Mouse (Mus musculus): ENCODE measurements around the gene Tmem151b. TPM values are rescaled to one million over a fixed set of nuclear protein-coding genes. Genes with fewer than 3 reads are reported as not detected.

The Tmem151b gene
- polyA plus RNA-seq, 1 experiment = 85.7 TPM

- Histone ChIP-seq H3K4me1 (ENCODE audit: control insufficient read depth, insufficient read depth, low read length) (peaks cover 2% of the 10 kb centered on the region; the same call in 1 of the 2 replicates), H3K4me3 (ENCODE audit: insufficient read depth, low read length) (no peak overlapping the region), H3K27ac (ENCODE audit: insufficient read depth, low read length) (no peak overlapping the region)
- TF ChIP-seq POLR2A (IDR thresholded peaks at IDR 0.05; ENCODE audit: extremely low read depth, insufficient read depth, low read length) (no peak), CTCF (IDR thresholded peaks at IDR 0.05; ENCODE audit: extremely low read depth, insufficient read depth, low read length) (no peak)
These were observed 25.8 kb upstream of the Tmem151b start for GRCm38 (mm10) chr17:45575123-45575897.

GRCm38 (mm10) chr17:45574129-45574761 is 24.8 kb upstream of the Tmem151b start:
- Histone ChIP-seq H3K4me3 (ENCODE audit: insufficient read depth, low read length) (peak overlapping the region; percentile 48), H3K4me1 (ENCODE audit: control insufficient read depth, insufficient read depth, low read length) (peaks cover 4% of the 10 kb centered on the region; the same call in 1 of the 2 replicates), H3K27ac (ENCODE audit: insufficient read depth, low read length) (peak overlapping the region; percentile 97)
- TF ChIP-seq CTCF (IDR thresholded peaks at IDR 0.05; ENCODE audit: extremely low read depth, insufficient read depth, low read length) = no peak
- TF ChIP-seq POLR2A (IDR thresholded peaks at IDR 0.05; ENCODE audit: extremely low read depth, insufficient read depth, low read length) = peak; percentile 66

DNA sequence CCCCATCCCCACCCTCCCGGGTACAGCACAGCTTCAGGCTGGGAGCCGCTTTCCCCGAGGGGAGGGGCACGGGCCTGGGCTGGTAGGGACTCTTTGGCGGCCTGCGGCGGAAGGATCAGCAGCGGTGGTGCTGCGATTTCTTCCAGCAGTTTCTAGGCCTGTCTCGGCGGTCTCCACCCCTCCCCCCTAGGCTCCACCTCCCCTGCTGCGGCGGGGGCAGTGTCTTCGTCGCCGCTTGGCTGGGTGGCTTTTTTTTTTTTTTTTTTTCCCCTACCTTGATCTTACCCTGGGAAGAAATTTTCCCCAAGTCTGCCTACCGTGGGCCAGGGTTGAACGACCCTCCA is 24.3 kb upstream of the Tmem151b start:
- TF ChIP-seq CTCF (IDR thresholded peaks at IDR 0.05; ENCODE audit: extremely low read depth, insufficient read depth, low read length) (no peak), POLR2A (IDR thresholded peaks at IDR 0.05; ENCODE audit: extremely low read depth, insufficient read depth, low read length) (peak; percentile 62; the same call in 1 of the 2 replicates)
- H3K4me1 ChIP-seq (ENCODE audit: control insufficient read depth, insufficient read depth, low read length) = peaks cover 4% of the 10 kb centered on the region; the same call in 1 of the 2 replicates
- peak overlapping the region; percentile 98 for H3K27ac ChIP-seq (ENCODE audit: insufficient read depth, low read length)
- peak overlapping the region; percentile 48 for H3K4me3 ChIP-seq (ENCODE audit: insufficient read depth, low read length)

DNA sequence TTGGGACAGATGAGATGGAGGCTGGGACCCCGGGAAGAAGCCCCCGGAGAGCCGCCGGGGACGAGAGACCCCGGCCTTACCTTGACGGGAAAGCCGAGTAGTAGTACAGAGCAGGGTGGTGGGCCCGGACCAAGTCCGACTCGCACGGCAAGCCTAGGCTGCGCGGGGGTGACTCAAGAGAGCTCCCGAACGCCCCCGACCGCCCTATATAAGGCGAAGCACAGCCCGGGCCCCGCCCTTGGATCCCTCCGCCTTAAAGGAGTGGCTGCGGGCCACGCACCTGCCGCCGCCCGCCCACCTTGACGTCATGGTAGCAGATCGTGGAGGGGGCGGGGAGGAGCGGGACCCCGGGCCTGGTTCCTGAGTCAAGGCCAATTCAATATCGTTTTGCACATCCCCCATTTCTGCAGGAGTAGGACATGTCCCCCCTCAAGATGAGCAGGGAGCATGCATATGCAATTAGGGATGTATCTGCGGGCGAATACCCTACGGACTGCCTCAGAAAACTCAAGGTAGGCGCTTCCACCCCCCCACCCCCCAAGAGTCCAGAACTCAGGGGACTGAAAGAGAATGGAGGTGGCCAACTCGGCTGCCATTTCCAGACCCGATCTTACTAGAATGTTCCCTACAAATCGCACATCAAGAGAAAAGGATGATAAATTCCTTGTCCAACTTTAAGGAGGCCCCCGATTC is 23.8 kb upstream of the Tmem151b start, which contains the start of gene Hsp90ab1:
Hsp90ab1 (minus strand) TSS at position 185 of the 693 bp plus-strand sequence.
- peak; percentile 95 for TF ChIP-seq POLR2A (IDR thresholded peaks at IDR 0.05; ENCODE audit: extremely low read depth, insufficient read depth, low read length)
- no peak for TF ChIP-seq CTCF (IDR thresholded peaks at IDR 0.05; ENCODE audit: extremely low read depth, insufficient read depth, low read length)
- Histone ChIP-seq H3K4me1 (ENCODE audit: control insufficient read depth, insufficient read depth, low read length) (peaks cover 4% of the 10 kb centered on the region; the same call in 1 of the 2 replicates), H3K4me3 (ENCODE audit: insufficient read depth, low read length) (peak within 1 kb of the TSS; percentile 48), H3K27ac (ENCODE audit: insufficient read depth, low read length) (peak within 1 kb of the TSS; percentile 99)

GRCm38 (mm10) chr17:45572103-45573086 is 22.9 kb upstream of the Tmem151b start:
- Histone ChIP-seq H3K27ac (ENCODE audit: insufficient read depth, low read length) (peak overlapping the region; percentile 99), H3K4me3 (ENCODE audit: insufficient read depth, low read length) (peak overlapping the region; percentile 48), H3K4me1 (ENCODE audit: control insufficient read depth, insufficient read depth, low read length) (peaks cover 4% of the 10 kb centered on the region; the same call in 1 of the 2 replicates)
- TF ChIP-seq CTCF (IDR thresholded peaks at IDR 0.05; ENCODE audit: extremely low read depth, insufficient read depth, low read length) (no peak), POLR2A (IDR thresholded peaks at IDR 0.05; ENCODE audit: extremely low read depth, insufficient read depth, low read length) (peak; percentile 65; the same call in 1 of the 2 replicates)

DNA sequence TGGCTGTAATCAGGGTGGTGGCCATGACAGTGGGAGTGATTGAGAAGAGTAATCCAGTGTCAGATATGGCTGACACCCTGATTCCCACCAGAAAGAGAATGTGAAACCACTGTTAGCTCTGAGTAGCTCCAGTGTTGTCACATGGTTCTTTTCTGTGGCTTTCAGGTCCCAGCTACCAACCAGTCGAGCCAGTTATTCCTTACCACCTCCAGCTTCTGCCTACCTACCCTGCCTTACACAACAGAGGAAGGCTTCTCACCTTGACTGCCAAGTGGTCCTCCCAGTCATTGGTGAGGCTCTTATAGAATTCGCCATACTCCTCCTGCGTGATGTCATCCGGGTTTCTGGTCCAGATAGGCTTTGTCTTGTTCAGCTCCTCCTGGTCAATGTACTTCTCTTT is 20.5 kb upstream of the Tmem151b start:
- Histone ChIP-seq H3K4me1 (ENCODE audit: control insufficient read depth, insufficient read depth, low read length) (peaks cover 4% of the 10 kb centered on the region; the same call in 1 of the 2 replicates), H3K27ac (ENCODE audit: insufficient read depth, low read length) (no peak overlapping the region), H3K4me3 (ENCODE audit: insufficient read depth, low read length) (no peak overlapping the region)
- no peak for TF ChIP-seq CTCF (IDR thresholded peaks at IDR 0.05; ENCODE audit: extremely low read depth, insufficient read depth, low read length)
- no peak for TF ChIP-seq POLR2A (IDR thresholded peaks at IDR 0.05; ENCODE audit: extremely low read depth, insufficient read depth, low read length)

DNA sequence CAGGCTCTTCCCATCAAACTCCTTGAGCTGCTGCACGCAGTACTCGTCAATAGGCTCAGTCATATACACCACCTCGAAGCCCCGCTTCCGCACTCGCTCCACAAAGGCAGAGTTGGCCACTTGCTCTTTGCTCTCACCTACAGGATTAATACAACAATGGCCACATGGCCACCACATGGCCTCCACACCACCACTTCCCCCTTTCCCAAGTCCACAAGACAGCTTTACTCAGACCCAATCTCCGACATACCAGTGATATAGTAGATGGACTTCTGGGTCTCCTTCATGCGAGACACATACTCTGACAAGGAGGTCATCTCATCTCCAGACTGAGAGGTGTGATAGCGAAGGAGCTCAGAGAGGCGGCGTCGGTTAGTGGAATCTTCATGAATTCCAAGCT is 19.5 kb upstream of the Tmem151b start:
- Histone ChIP-seq H3K4me3 (ENCODE audit: insufficient read depth, low read length) (no peak overlapping the region), H3K27ac (ENCODE audit: insufficient read depth, low read length) (no peak overlapping the region), H3K4me1 (ENCODE audit: control insufficient read depth, insufficient read depth, low read length) (peaks cover 4% of the 10 kb centered on the region; the same call in 1 of the 2 replicates)
- no peak for TF ChIP-seq POLR2A (IDR thresholded peaks at IDR 0.05; ENCODE audit: extremely low read depth, insufficient read depth, low read length)
- TF ChIP-seq CTCF (IDR thresholded peaks at IDR 0.05; ENCODE audit: extremely low read depth, insufficient read depth, low read length) = no peak

DNA sequence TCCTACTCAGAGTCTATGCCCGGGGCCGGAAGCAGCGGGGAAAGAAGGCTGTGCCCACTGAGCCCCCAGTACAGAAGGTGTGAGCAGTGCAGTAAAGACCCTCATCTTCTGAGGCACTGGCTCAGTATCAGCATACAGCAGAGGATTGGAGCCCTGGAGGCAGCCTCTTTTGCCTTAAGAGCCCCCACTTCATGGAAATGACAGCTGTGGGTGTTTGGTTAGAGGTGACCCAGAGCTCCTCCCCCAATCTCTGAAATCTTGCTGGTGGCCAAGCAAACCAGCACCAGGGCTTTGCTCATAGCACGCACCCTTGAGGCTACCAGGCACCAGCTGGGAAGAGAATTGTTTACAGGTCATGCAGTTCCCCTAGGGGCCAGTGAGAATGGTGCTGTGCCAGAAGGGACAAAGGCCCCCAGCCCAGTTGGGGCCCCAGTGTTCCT is 17.7 kb upstream of the Tmem151b start:
- no peak overlapping the region for H3K27ac ChIP-seq (ENCODE audit: insufficient read depth, low read length)
- no peak overlapping the region for H3K4me3 ChIP-seq (ENCODE audit: insufficient read depth, low read length)
- TF ChIP-seq CTCF (IDR thresholded peaks at IDR 0.05; ENCODE audit: extremely low read depth, insufficient read depth, low read length) (no peak), POLR2A (IDR thresholded peaks at IDR 0.05; ENCODE audit: extremely low read depth, insufficient read depth, low read length) (no peak)
- peaks cover 4% of the 10 kb centered on the region; the same call in 1 of the 2 replicates for H3K4me1 ChIP-seq (ENCODE audit: control insufficient read depth, insufficient read depth, low read length)
